Mouse (Mus musculus): ENCODE measurements at regions not wholly inside any gene's neighbourhood (a gene's known extent, or its start where the extent isn't known, plus 50 kb on each side); places are given as distances from the start of the nearest gene placed in this dataset.
A peak's percentile ranks its signal among the peaks of the same experiment; 100 is the strongest.

GRCm38 (mm10) chr11:92743191-92743590 is 354.6 kb upstream of the Car10 start:
- no peak for DNase-seq

GRCm38 (mm10) chr11:92758383-92758964 is 339.4 kb upstream of the Car10 start:
- DNase-seq: no peak

DNA sequence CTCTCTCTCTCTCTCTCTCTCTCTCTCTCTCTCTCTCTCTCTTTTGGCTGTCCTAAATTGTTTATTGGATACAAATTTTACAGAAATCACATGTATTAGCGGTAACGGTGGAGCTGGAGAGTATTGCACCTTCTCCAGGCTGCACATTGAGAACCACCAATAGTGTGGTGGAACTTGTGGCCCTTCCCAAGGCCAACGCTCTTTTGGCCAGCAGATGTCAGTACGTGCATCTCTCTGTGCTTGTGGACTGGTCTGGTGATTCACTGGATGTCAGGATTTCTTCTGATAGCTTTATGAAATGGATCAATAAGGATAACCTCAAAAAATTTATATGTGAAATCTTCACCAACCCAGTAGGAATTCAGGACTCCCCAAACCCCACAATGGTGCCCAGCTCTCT is 327.9 kb upstream of the Car10 start:
- DNase-seq: no peak

DNA sequence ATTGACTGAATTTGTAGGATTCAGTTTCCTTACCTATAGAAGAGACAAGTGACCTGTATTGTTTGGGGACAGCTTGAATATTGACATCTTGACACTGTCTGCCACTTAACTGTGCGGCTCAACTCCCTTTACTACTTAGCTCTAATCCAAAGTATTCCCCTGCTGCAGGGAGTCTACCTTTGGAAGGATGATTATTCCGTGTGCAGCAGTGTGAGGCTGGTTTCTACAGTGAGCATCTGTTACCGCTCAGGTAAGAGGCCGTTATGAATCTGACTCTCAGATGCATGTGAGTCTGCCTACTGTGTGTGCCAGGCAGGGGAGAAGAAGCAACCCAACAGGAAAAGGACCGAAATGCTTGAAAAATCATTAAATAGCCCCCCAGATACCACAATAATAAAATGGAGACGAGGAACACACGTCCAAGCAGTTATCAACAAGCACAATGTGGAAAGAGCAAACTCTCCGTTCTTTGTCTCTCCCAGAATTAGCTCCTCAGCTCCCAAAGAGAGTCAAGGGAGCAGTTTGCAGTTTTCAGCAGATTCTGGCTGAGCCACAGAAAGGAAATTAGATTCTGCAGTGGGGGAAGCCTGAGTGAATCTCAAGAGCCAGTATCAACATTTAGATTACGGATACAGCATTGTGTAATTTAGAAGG is 324.8 kb upstream of the Car10 start:
- no peak for DNase-seq

DNA sequence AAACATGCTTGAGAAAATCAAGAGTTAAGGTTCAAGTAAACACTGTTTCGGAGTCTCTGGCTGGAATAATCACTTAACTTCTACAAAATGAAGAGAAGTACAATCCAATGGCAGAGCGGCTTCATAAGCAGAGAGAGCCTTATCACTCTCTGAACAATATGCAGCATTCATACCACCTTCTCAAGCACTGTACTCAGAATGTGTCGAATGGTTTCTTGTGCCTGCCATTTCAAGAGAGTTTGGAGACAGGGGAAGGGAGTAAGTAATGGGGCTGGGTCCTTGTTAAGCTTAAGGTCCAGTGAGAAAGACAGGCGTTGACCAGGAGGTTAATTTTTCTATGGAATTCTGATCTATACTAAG is 324.3 kb upstream of the Car10 start:
- DNase-seq: no peak

DNA sequence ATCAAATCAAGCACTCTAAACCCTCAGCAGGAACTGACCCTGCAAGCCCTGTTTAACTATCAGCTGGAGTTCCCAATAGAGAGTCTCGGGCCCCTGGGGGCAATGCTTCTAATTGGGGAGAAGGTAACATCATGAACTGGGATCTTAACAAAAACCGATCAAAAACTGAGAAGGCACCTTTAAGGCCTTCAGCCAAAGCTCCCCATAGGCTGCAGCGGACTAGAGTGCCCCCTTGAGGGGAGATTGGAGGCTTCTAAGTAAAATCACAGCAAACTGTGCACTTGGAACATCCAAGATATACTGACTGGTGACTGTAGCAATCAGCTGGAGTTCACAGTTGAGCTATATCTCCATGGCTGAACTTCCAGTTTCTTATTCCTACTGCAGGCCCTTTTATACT is 323.0 kb upstream of the Car10 start:
- peak; percentile 4 for DNase-seq

DNA sequence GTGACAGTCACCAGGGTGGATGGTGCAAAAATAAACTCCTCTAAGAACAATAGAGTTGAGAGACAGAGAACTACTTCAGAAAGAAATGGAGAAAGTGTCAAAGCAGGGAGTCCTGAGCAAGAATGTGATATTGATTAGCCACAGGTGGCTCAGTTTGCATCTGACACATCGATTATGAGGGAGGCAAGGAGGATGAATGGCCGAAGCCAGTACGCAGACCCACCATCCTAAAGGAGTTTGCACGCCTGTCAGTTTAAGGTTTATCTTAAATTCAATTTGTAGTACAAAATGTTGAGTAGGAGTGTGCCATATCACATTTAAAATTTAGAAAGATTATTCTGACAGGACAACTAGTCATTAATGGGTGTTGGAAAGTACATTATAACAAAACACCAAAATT is 298.6 kb upstream of the Car10 start:
- no peak for DNase-seq

All from lung, postnatal 10 days (tissue).